Mouse (Mus musculus) retina, adult 2 months (tissue): ENCODE measurements around the gene Rbms1.

Source experiments
- DNase-seq: peaks from one replicate; pipeline ENCODE4 v3.0.0-alpha.2; 2012; ENCODE audit warnings: low read depth, low spot score

The Rbms1 gene

DNA sequence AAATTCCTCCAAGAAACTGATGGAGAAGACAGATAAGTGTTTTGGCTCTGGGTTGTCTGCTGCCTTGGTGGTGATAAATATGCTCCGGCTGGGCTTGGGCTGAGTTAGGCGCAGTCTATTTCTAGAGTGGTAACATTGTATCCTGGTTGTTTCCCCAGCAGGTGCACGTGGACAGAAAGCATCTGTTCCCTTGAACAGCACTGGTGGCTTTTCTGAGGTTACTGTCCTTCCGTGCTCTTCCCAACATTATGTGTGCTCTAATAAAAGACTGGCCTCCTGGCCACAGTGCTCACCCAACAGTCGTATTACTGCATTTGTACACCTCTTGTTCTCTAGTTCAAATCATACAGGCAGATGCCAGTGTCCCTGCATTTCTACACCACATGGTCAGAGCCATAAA is 250.1 kb downstream of the Rbms1 start:
- DNase-seq: no peak

GRCm38 (mm10) chr2:60712483-60712882 is 250.5 kb downstream of the Rbms1 start:
- no peak for DNase-seq

GRCm38 (mm10) chr2:60711098-60711880 is 251.7 kb downstream of the Rbms1 start:
- no peak for DNase-seq

DNA sequence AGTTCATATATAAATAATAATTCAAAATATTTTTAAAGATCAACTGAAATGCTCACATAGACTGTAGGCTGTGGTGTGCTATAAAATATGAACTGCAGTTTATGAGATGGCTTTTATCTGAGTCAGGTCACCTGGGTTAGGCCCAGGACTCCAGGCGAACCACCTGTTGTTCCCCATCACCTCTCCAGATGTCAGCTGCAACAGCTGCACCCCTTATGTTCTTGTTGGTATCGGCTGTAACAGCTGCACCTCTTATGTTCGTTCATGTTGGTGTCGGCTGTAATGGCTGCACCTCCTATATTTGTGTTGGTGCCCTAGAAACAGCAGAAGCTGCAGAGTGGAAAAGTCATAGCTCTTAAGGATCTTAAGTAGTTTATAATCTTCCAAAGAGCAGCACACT is 252.7 kb downstream of the Rbms1 start:
- DNase-seq: no peak

DNA sequence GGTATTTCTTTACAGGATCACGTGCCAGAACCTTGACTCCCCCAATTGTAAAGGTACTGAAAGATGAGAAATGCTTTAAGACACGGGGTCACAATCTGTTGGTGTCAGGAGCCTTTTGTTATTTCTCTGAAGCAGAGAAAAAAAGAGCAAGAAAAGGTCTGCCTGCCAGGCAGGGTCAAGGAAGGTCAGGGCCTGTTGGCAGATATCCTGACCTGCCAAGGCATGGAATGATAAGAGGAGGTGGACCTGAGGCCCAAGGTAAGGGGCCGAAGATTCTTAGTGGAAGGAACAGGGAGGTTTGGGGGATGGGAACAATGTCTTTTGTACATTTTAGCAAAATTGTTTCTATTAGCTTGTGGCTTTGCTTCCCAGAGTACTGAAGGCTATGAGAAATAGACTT is 254.3 kb downstream of the Rbms1 start:
- no peak for DNase-seq

DNA sequence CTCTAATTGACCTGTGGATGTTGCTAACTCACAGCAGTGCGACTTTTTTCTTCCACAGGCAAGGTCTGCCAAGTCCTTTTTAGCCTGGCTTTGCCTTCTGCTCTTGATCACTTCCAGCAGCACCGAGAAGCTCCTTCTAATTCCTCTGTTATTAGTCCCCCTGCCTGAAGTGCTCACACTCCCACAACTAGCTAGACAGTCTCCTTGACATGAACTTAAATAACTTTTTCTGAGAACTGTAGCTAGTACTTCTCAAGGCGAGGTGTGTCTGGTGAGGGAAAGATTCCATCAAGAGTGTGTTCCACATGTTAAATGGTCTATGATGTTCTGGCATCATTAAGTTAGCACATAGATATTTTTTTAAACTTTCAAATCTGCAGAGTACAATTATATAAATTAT is 256.1 kb downstream of the Rbms1 start:
- no peak for DNase-seq

- no peak for DNase-seq
Observed at GRCm38 (mm10) chr2:60705426-60705825, 257.6 kb downstream of the Rbms1 start.

DNA sequence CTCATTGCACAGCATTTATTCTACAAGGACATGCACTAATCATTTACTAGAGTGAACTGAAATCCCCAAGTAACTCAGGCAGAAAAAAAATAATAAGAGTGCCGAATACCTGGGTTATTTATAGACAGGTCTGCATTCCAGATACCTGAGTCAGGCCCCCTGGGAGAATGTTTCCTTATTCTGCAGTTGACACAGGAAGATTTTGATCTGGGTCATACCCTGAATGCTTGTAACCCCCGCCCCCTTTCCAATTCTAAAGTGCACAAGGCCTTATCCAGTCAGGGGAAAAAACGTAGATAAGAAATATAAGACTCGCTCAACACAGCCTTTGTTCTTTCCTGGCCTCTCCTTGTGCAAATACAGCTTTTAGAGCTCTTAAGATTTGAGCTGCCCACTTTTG is 259.7 kb downstream of the Rbms1 start:
- DNase-seq: no peak

- DNase-seq: no peak
Observed at GRCm38 (mm10) chr2:60700956-60701355, 262.0 kb downstream of the Rbms1 start.
